Mouse (Mus musculus): ENCODE data around the gene St6galnac4. TPM values are rescaled to one million over a fixed set of nuclear protein-coding genes. Genes with fewer than 3 reads are reported as not detected.

The St6galnac4 gene
- polyA plus RNA-seq, 1 experiment from 2014 or later: 26.0 TPM

DNA sequence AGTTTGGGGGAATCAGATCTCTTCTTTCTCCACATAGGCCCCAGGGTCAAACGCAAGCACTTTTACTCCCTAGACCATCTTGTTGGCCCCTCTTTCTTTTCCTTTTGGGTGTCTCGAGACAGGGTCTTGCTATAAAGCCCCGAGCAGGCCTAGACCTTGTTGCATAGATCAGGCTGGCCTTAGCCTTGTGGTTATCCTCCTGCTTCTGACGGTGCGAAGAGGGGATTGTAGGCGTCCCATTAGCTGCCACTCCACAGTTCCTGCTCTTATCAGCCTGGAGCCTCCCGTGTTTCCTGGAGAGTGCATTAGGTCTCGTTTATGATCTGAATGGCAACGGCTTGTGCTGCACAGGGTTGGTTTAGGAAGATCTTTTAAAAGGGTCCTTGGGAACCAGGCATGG is 57.2 kb downstream of the St6galnac4 start:
- WGBS: 51% methylated on average over 9 of the region's 9 CpGs
- no peak overlapping the region for H3K4me2 ChIP-seq
- H3K4me1 ChIP-seq (replicated peaks; ENCODE audit: control insufficient read depth, insufficient read depth, low read length): peaks cover 35% of the 10 kb centered on the region

GRCm38 (mm10) chr2:32644799-32645475 is 58.0 kb downstream of the St6galnac4 start:
- Histone ChIP-seq H3K36me3 (ENCODE audit: control insufficient read depth, insufficient read depth, low read length) (no peaks in the 10 kb centered on the region), H3K4me1 (replicated peaks; ENCODE audit: control insufficient read depth, insufficient read depth, low read length) (peaks cover 32% of the 10 kb centered on the region)
- ATAC-seq (replicated peaks; ENCODE audit: low FRiP score): peak; percentile 79

More for the DNA sequence above, 57.2 kb downstream of the St6galnac4 start:
- H3K27ac ChIP-seq (ENCODE audit: low read depth, low read length): peak overlapping the region; percentile 71
- no peak overlapping the region for H3K4me3 ChIP-seq (ENCODE audit: low read depth, low read length)
- no peaks in the 10 kb centered on the region for H3K9me3 ChIP-seq (ENCODE audit: control insufficient read depth, low read length)
- no peak overlapping the region for H3K9ac ChIP-seq (ENCODE audit: low read depth, low read length)
- ATAC-seq (replicated peaks; ENCODE audit: low FRiP score) (no peak), DNase-seq (ENCODE audit: low spot score) (no peak)
- no peaks in the 10 kb centered on the region for H3K27me3 ChIP-seq (replicated peaks; ENCODE audit: control insufficient read depth, insufficient read depth, low read length)
- H3K36me3 ChIP-seq (ENCODE audit: control insufficient read depth, insufficient read depth, low read length): no peaks in the 10 kb centered on the region

GRCm38 (mm10) chr2:32645647-32646046 is 58.8 kb downstream of the St6galnac4 start:
- WGBS: 63% methylated on average over 3 of the region's 3 CpGs
- Histone ChIP-seq H3K4me1 (replicated peaks; ENCODE audit: control insufficient read depth, insufficient read depth, low read length) (peaks cover 32% of the 10 kb centered on the region), H3K27ac (ENCODE audit: low read depth, low read length) (peak overlapping the region; percentile 71), H3K9me3 (ENCODE audit: control insufficient read depth, low read length) (no peaks in the 10 kb centered on the region), H3K9ac (ENCODE audit: low read depth, low read length) (0 out of 2 replicates have a peak overlapping the region, but pooled peaks have one; percentile 0), H3K36me3 (ENCODE audit: control insufficient read depth, insufficient read depth, low read length) (no peaks in the 10 kb centered on the region), H3K4me2 (peak overlapping the region; percentile 44; the same call in 1 of the 2 replicates), H3K27me3 (replicated peaks; ENCODE audit: control insufficient read depth, insufficient read depth, low read length) (no peaks in the 10 kb centered on the region), H3K4me3 (ENCODE audit: low read depth, low read length) (no peak overlapping the region)
- ATAC-seq (replicated peaks; ENCODE audit: low FRiP score): no peak
- DNase-seq (ENCODE audit: low spot score): no peak

More at GRCm38 (mm10) chr2:32644799-32645475, 58.0 kb downstream of the St6galnac4 start:
- Histone ChIP-seq H3K4me3 (ENCODE audit: low read depth, low read length) (no peak overlapping the region), H3K27me3 (replicated peaks; ENCODE audit: control insufficient read depth, insufficient read depth, low read length) (no peaks in the 10 kb centered on the region), H3K9ac (ENCODE audit: low read depth, low read length) (0 out of 2 replicates have a peak overlapping the region, but pooled peaks have one; percentile 8), H3K4me2 (peak overlapping the region; percentile 44), H3K27ac (ENCODE audit: low read depth, low read length) (peak overlapping the region; percentile 71), H3K9me3 (ENCODE audit: control insufficient read depth, low read length) (no peaks in the 10 kb centered on the region)
- 62% methylated on average over 8 of the region's 8 CpGs for WGBS
- DNase-seq (ENCODE audit: low spot score): no peak

- Histone ChIP-seq H3K4me2 (peak within 1 kb of the TSS; percentile 59), H3K4me3 (ENCODE audit: low read depth, low read length) (peak within 1 kb of the TSS; percentile 49), H3K27me3 (replicated peaks; ENCODE audit: control insufficient read depth, insufficient read depth, low read length) (no peaks in the 10 kb centered on the region), H3K36me3 (ENCODE audit: control insufficient read depth, insufficient read depth, low read length) (no peaks in the 10 kb centered on the region), H3K27ac (ENCODE audit: low read depth, low read length) (peak within 1 kb of the TSS; percentile 71), H3K9ac (ENCODE audit: low read depth, low read length) (peak within 1 kb of the TSS; percentile 62), H3K9me3 (ENCODE audit: control insufficient read depth, low read length) (no peaks in the 10 kb centered on the region), H3K4me1 (replicated peaks; ENCODE audit: control insufficient read depth, insufficient read depth, low read length) (peaks cover 29% of the 10 kb centered on the region)
- DNase-seq (ENCODE audit: low spot score) (no peak), ATAC-seq (replicated peaks; ENCODE audit: low FRiP score) (0 out of 2 replicates have a peak, but pooled peaks have one; percentile 16)
- WGBS: 36% methylated on average over 31 of the region's 31 CpGs
Observed at GRCm38 (mm10) chr2:32646379-32647056, 59.6 kb downstream of the St6galnac4 start, which contains the start of gene Eng. Gene Eng, plus strand, starts transcription at chr2:32646595.

DNA sequence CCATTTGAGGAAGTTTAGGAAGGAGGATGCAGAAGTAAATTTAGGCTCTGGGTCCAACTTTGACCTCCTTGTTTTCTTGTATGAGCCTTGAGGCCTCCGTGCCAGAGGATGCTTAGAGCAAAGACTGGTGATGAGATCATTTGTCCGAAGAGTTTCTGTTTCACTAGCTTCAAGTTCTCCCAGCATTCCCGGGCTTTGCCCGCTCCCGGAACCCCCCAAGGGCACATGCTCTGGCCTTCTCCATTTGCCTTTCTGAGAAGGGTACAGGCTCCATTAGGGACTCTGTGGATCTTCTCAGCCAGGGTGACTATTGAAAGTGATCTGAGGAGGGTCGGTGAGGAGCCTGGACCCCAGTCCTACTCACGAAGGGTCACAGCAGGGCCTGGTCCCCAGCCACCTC is 60.5 kb downstream of the St6galnac4 start:
- Histone ChIP-seq H3K9ac (ENCODE audit: low read depth, low read length) (0 out of 2 replicates have a peak overlapping the region, but pooled peaks have one; percentile 5), H3K27me3 (replicated peaks; ENCODE audit: control insufficient read depth, insufficient read depth, low read length) (no peaks in the 10 kb centered on the region), H3K4me2 (peak overlapping the region; percentile 59), H3K9me3 (ENCODE audit: control insufficient read depth, low read length) (no peaks in the 10 kb centered on the region), H3K4me1 (replicated peaks; ENCODE audit: control insufficient read depth, insufficient read depth, low read length) (peaks cover 29% of the 10 kb centered on the region), H3K36me3 (ENCODE audit: control insufficient read depth, insufficient read depth, low read length) (no peaks in the 10 kb centered on the region), H3K27ac (ENCODE audit: low read depth, low read length) (no peak overlapping the region), H3K4me3 (ENCODE audit: low read depth, low read length) (peak overlapping the region; percentile 49)
- WGBS: 76% methylated on average over 7 of the region's 7 CpGs
- ATAC-seq (replicated peaks; ENCODE audit: low FRiP score): no peak
- DNase-seq (ENCODE audit: low spot score): no peak

Other genes starting within 250 kb of the St6galnac4 start
- 45.5 and 45.8 TPM in 2 replicates for gene Ciz1, start 234.8 kb upstream of the St6galnac4 start, polyA plus RNA-seq (2014; fragmentation: Nextera tagmentation; extraction: Ambion mirVana)
- gene Dnm1, start 233.8 kb upstream of the St6galnac4 start, polyA plus RNA-seq (2014; fragmentation: Nextera tagmentation; extraction: Ambion mirVana): 9.3 and 10.0 TPM in 2 replicates
- 36.2 and 39.7 TPM in 2 replicates for gene 1110008P14Rik, start 205.2 kb upstream of the St6galnac4 start, polyA plus RNA-seq (2014; fragmentation: Nextera tagmentation; extraction: Ambion mirVana)
- 8.0 and 9.9 TPM in 2 replicates for gene Lcn2, start 198.8 kb upstream of the St6galnac4 start, polyA plus RNA-seq (2014; fragmentation: Nextera tagmentation; extraction: Ambion mirVana)
- 23.0 and 23.6 TPM in 2 replicates for gene Ptges2, start 191.2 kb upstream of the St6galnac4 start, polyA plus RNA-seq (2014; fragmentation: Nextera tagmentation; extraction: Ambion mirVana)
- 4.5 and 5.4 TPM in 2 replicates for gene Naif1, start 136.6 kb upstream of the St6galnac4 start, polyA plus RNA-seq (2014; fragmentation: Nextera tagmentation; extraction: Ambion mirVana)
- gene Slc25a25, start 135.7 kb upstream of the St6galnac4 start, polyA plus RNA-seq (2014; fragmentation: Nextera tagmentation; extraction: Ambion mirVana): 10.4 and 12.7 TPM in 2 replicates
- gene Fam102a, start 51.8 kb upstream of the St6galnac4 start, polyA plus RNA-seq (2014; fragmentation: Nextera tagmentation; extraction: Ambion mirVana): 4.1 and 6.5 TPM in 2 replicates
- 100 and 109 TPM in 2 replicates for gene Dpm2, start 16.2 kb upstream of the St6galnac4 start, polyA plus RNA-seq (2014; fragmentation: Nextera tagmentation; extraction: Ambion mirVana)
- gene Pip5kl1, start 12.3 kb upstream of the St6galnac4 start, polyA plus RNA-seq (2014; fragmentation: Nextera tagmentation; extraction: Ambion mirVana): 0.48 TPM in 1 of 2 replicates, not detected in the other
- not detected in 2 replicates for gene 9430097D07Rik, start 11.4 kb upstream of the St6galnac4 start, polyA plus RNA-seq (2014; fragmentation: Nextera tagmentation; extraction: Ambion mirVana)
- 9.6 and 10.6 TPM in 2 replicates for gene St6galnac6, start 12.6 kb downstream of the St6galnac4 start, polyA plus RNA-seq (2014; fragmentation: Nextera tagmentation; extraction: Ambion mirVana)
- gene Ak1, start 34.7 kb downstream of the St6galnac4 start, polyA plus RNA-seq (2014; fragmentation: Nextera tagmentation; extraction: Ambion mirVana): 6.7 and 8.3 TPM in 2 replicates
- gene Eng, start 59.5 kb downstream of the St6galnac4 start, polyA plus RNA-seq (2014; fragmentation: Nextera tagmentation; extraction: Ambion mirVana): 39.2 and 40.1 TPM in 2 replicates
- gene Fpgs, start 117.0 kb downstream of the St6galnac4 start, polyA plus RNA-seq (2014; fragmentation: Nextera tagmentation; extraction: Ambion mirVana): 46.2 and 47.1 TPM in 2 replicates
- gene Cdk9, start 126.0 kb downstream of the St6galnac4 start, polyA plus RNA-seq (2014; fragmentation: Nextera tagmentation; extraction: Ambion mirVana): 83.4 and 84.5 TPM in 2 replicates
- 13.4 and 14.2 TPM in 2 replicates for gene Sh2d3c, start 134.0 kb downstream of the St6galnac4 start, polyA plus RNA-seq (2014; fragmentation: Nextera tagmentation; extraction: Ambion mirVana)
- gene 6330409D20Rik, start 153.9 kb downstream of the St6galnac4 start, polyA plus RNA-seq (2014; fragmentation: Nextera tagmentation; extraction: Ambion mirVana): 0.22 TPM in 1 of 2 replicates, not detected in the other
- gene Tor2a, start 170.1 kb downstream of the St6galnac4 start, polyA plus RNA-seq (2014; fragmentation: Nextera tagmentation; extraction: Ambion mirVana): 57.2 and 60.5 TPM in 2 replicates
- gene Ttc16, start 188.5 kb downstream of the St6galnac4 start, polyA plus RNA-seq (2014; fragmentation: Nextera tagmentation; extraction: Ambion mirVana): 0.30 and 0.31 TPM in 2 replicates
- gene Ptrh1, start 188.7 kb downstream of the St6galnac4 start, polyA plus RNA-seq (2014; fragmentation: Nextera tagmentation; extraction: Ambion mirVana): 4.9 and 5.8 TPM in 2 replicates
- 0.30 and 0.79 TPM in 2 replicates for gene Cfap157, start 197.3 kb downstream of the St6galnac4 start, polyA plus RNA-seq (2014; fragmentation: Nextera tagmentation; extraction: Ambion mirVana)

All from liver, embryonic 11.5 days (tissue).